Comparison of ENCODE assay signal across 8 mouse cellular contexts in genomic region chrX:94798183-94798619, GRCm38 (mm10).
DNase-seq lines count a peak whose midpoint lies in the region; ATAC-seq and TF ChIP-seq lines count a peak whose summit lies in the region.
"Not testable (repeated sequence)": the region's sequence is repeated elsewhere in the genome, so short reads cannot be mapped to it uniquely, and the experiment has no call there.

No protein-coding gene starts in this region.

- no CpG with 5 or more reads among the region's 22 CpGs for WGBS in forebrain, embryonic 13.5 days
- WGBS in heart, embryonic 16.5 days: no CpG with 5 or more reads among the region's 22 CpGs
- no CpG with 5 or more reads among the region's 22 CpGs for WGBS in intestine, embryonic 14.5 days
- WGBS in limb, embryonic 14.5 days: no CpG with 5 or more reads among the region's 22 CpGs
- WGBS in lung, embryonic 16.5 days: no CpG with 5 or more reads among the region's 22 CpGs
- no CpG with 5 or more reads among the region's 22 CpGs for WGBS in midbrain, postnatal 0 days
- no CpG with 5 or more reads among the region's 22 CpGs for WGBS in stomach, postnatal 0 days

- not testable (repeated sequence) for DNase-seq in intestine, embryonic 14.5 days (ENCODE audit: low spot score); limb, embryonic 14.5 days (ENCODE audit: low spot score); midbrain, postnatal 0 days (ENCODE audit: low spot score); stomach, postnatal 0 days (ENCODE audit: low spot score)

- not testable (repeated sequence) for H3K4me3 ChIP-seq in forebrain, embryonic 13.5 days; heart, embryonic 16.5 days (ENCODE audit: low read length); intestine, embryonic 14.5 days (ENCODE audit: low read depth, low read length); limb, embryonic 14.5 days (replicated peaks; ENCODE audit: low read length); lung, embryonic 16.5 days (ENCODE audit: low read length); midbrain, postnatal 0 days (ENCODE audit: low read depth, low read length); stomach, postnatal 0 days (ENCODE audit: low read depth, low read length)

- not testable (repeated sequence) for TF ChIP-seq CTCF in midbrain, postnatal 0 days (IDR thresholded peaks at IDR 0.05); stomach, postnatal 0 days (IDR thresholded peaks at IDR 0.05; ENCODE audit: low read depth)

- peak; percentile 72 for ATAC-seq in activated CD4-positive, CD25-positive, alpha-beta regulatory T cell, adult 4 months
- ATAC-seq in forebrain, embryonic 13.5 days: peak; percentile 79
- peak; percentile 19; the same call in 1 of the 2 replicates for ATAC-seq in heart, embryonic 16.5 days (replicated peaks; ENCODE audit: extremely low read depth, insufficient read depth, low FRiP score)
- ATAC-seq in intestine, embryonic 14.5 days (replicated peaks; ENCODE audit: low FRiP score, low TSS enrichment, low read depth): peak; percentile 78
- peak; percentile 83 for ATAC-seq in limb, embryonic 14.5 days (ENCODE audit: low FRiP score, low read depth)
- peak; percentile 78 for ATAC-seq in lung, embryonic 16.5 days (ENCODE audit: low read depth)
- ATAC-seq in midbrain, postnatal 0 days (ENCODE audit: low FRiP score): peak; percentile 64
- ATAC-seq in stomach, postnatal 0 days (ENCODE audit: low FRiP score, low TSS enrichment): peak; percentile 69

- H3K27me3 ChIP-seq in forebrain, embryonic 13.5 days; heart, embryonic 16.5 days (ENCODE audit: control insufficient read depth, insufficient read depth, low read length); intestine, embryonic 14.5 days (replicated peaks; ENCODE audit: control insufficient read depth, insufficient read depth, low read length); limb, embryonic 14.5 days (ENCODE audit: control insufficient read depth, insufficient read depth, low read length); lung, embryonic 16.5 days (ENCODE audit: control insufficient read depth, insufficient read depth, low read depth, low read length); midbrain, postnatal 0 days (ENCODE audit: insufficient read depth, low read length); stomach, postnatal 0 days (ENCODE audit: control insufficient read depth, insufficient read depth, low read length): not testable (repeated sequence)

- H3K9me3 ChIP-seq in forebrain, embryonic 13.5 days (replicated peaks); heart, embryonic 16.5 days (replicated peaks; ENCODE audit: control insufficient read depth, low read length); intestine, embryonic 14.5 days (ENCODE audit: control insufficient read depth, low read length); limb, embryonic 14.5 days (ENCODE audit: control insufficient read depth, low read length); lung, embryonic 16.5 days (ENCODE audit: control insufficient read depth, low read length); midbrain, postnatal 0 days (ENCODE audit: low read length); stomach, postnatal 0 days (ENCODE audit: control insufficient read depth, low read length): not testable (repeated sequence)

- not testable (repeated sequence) for TF ChIP-seq POLR2A in limb, embryonic 14.5 days (IDR thresholded peaks at IDR 0.05; ENCODE audit: borderline replicate concordance, extremely low read depth, insufficient read depth, insufficient read length)

- not testable (repeated sequence) for H3K4me2 ChIP-seq in forebrain, embryonic 13.5 days; heart, embryonic 16.5 days (ENCODE audit: low read depth, low read length); intestine, embryonic 14.5 days (ENCODE audit: low read length); limb, embryonic 14.5 days (replicated peaks; ENCODE audit: low read depth, low read length, severe bottlenecking); lung, embryonic 16.5 days (ENCODE audit: low read depth, low read length); midbrain, postnatal 0 days (ENCODE audit: low read depth, low read length, poor library complexity, severe bottlenecking); stomach, postnatal 0 days (replicated peaks; ENCODE audit: low read depth)

- not testable (repeated sequence) for H3K27ac ChIP-seq in forebrain, embryonic 13.5 days; heart, embryonic 16.5 days (ENCODE audit: low read length); intestine, embryonic 14.5 days (ENCODE audit: low read depth); limb, embryonic 14.5 days (replicated peaks; ENCODE audit: low read depth, low read length); lung, embryonic 16.5 days (ENCODE audit: low read length); midbrain, postnatal 0 days (ENCODE audit: low read depth, low read length); stomach, postnatal 0 days (replicated peaks)

- not testable (repeated sequence) for H3K4me1 ChIP-seq in forebrain, embryonic 13.5 days; heart, embryonic 16.5 days (ENCODE audit: control insufficient read depth, insufficient read depth, low read length); intestine, embryonic 14.5 days (replicated peaks; ENCODE audit: control insufficient read depth, insufficient read depth, low read length); limb, embryonic 14.5 days (ENCODE audit: control insufficient read depth, insufficient read depth, low read length); lung, embryonic 16.5 days (replicated peaks; ENCODE audit: control insufficient read depth, insufficient read depth, low read length); midbrain, postnatal 0 days (ENCODE audit: insufficient read depth, low read length); stomach, postnatal 0 days (replicated peaks; ENCODE audit: control insufficient read depth, insufficient read depth)

- not testable (repeated sequence) for H3K9ac ChIP-seq in forebrain, embryonic 13.5 days; heart, embryonic 16.5 days (ENCODE audit: low read length); intestine, embryonic 14.5 days (ENCODE audit: low read length); limb, embryonic 14.5 days (ENCODE audit: low read depth, low read length, severe bottlenecking); lung, embryonic 16.5 days (ENCODE audit: low read length); midbrain, postnatal 0 days (replicated peaks; ENCODE audit: low read length, poor library complexity, severe bottlenecking); stomach, postnatal 0 days (ENCODE audit: low read length)

- TF ChIP-seq EP300 in stomach, postnatal 0 days (optimal IDR thresholded peaks at IDR 0.05): not testable (repeated sequence)

- not testable (repeated sequence) for H3K36me3 ChIP-seq in forebrain, embryonic 13.5 days (ENCODE audit: poor library complexity, severe bottlenecking); heart, embryonic 16.5 days (ENCODE audit: control insufficient read depth, insufficient read depth); intestine, embryonic 14.5 days (ENCODE audit: control insufficient read depth, insufficient read depth, low read length); limb, embryonic 14.5 days (ENCODE audit: control insufficient read depth, insufficient read depth, low read length); lung, embryonic 16.5 days (ENCODE audit: control insufficient read depth, insufficient read depth, low read length); midbrain, postnatal 0 days (ENCODE audit: insufficient read depth, low read length); stomach, postnatal 0 days (ENCODE audit: control insufficient read depth, insufficient read depth, low read length)

Comparison
In these comparisons a context has a peak if more than half of its experiments do, and no peak if none do; other contexts are left out.
1. ATAC-seq: peak in every context shown above with its lines; median percentile 83 in limb, embryonic 14.5 days; 79 in forebrain, embryonic 13.5 days; 78 in intestine, embryonic 14.5 days; 78 in lung, embryonic 16.5 days; 72 in activated CD4-positive, CD25-positive, alpha-beta regulatory T cell, adult 4 months; 69 in stomach, postnatal 0 days; 64 in midbrain, postnatal 0 days; 19 in heart, embryonic 16.5 days.